Mouse (Mus musculus) stomach, postnatal 0 days (tissue): ENCODE data around the gene Polr2e. TPM values are rescaled to one million over a fixed set of nuclear protein-coding genes. Genes with fewer than 3 reads are reported as not detected.

Experiments used
- ATAC-seq: fragments of 200-750 bp; cut with Nextera tagmentation; 2 replicates; pipeline ENCODE4 v1.8.0; 2017; ENCODE audit not compliant: low FRiP score, low TSS enrichment
- DNase-seq: peaks from one replicate; pipeline ENCODE4 v3.0.0-alpha.2; 2016; ENCODE audit warnings: low spot score
- H3K27ac ChIP-seq: fragments of 300-500 bp; sonication (generic); replicated peaks from 2 replicates; pipeline ENCODE4 v1.5.1; 2014; ENCODE audit warnings: mild to moderate bottlenecking, control low read depth
- H3K27me3 ChIP-seq: fragments of 300-500 bp; sonication (generic); 2 replicates; pipeline ENCODE4 v1.6.1; 2014; ENCODE audit warnings: low read length; ENCODE audit not compliant: control insufficient read depth, insufficient read depth
- H3K36me3 ChIP-seq: fragments of 300-500 bp; sonication (generic); 2 replicates; pipeline ENCODE4 v1.6.1; 2014; ENCODE audit warnings: low read length, mixed read lengths; ENCODE audit not compliant: control insufficient read depth, insufficient read depth
- H3K4me1 ChIP-seq: fragments of 300-500 bp; sonication (generic); replicated peaks from 2 replicates; pipeline ENCODE4 v1.6.1; 2014; ENCODE audit warnings: antibody characterized with exemption; ENCODE audit not compliant: control insufficient read depth, insufficient read depth
- H3K4me2 ChIP-seq: fragments of 300-500 bp; sonication (generic); replicated peaks from 2 replicates; pipeline ENCODE4 v1.6.1; 2014; ENCODE audit warnings: low read depth, mild to moderate bottlenecking, control low read depth, moderate library complexity
- H3K4me3 ChIP-seq: fragments of 300-500 bp; sonication (generic); 2 replicates; pipeline ENCODE4 v1.5.1; 2014; ENCODE audit warnings: low read depth, low read length, control low read depth
- H3K9ac ChIP-seq: fragments of 300-500 bp; sonication (generic); 2 replicates; pipeline ENCODE4 v1.6.1; 2014; ENCODE audit warnings: mild to moderate bottlenecking, low read length, control low read depth, mixed read lengths
- H3K9me3 ChIP-seq: fragments of 300-500 bp; sonication (generic); 2 replicates; pipeline ENCODE4 v1.6.1; 2016; ENCODE audit warnings: low read length; ENCODE audit not compliant: control insufficient read depth
- CTCF ChIP-seq: IDR thresholded peaks from 2 replicates; pipeline ENCODE4 v1.5.1; 2016; ENCODE audit warnings: antibody characterized with exemption, low read depth, mild to moderate bottlenecking, moderate library complexity
- EP300 ChIP-seq: optimal IDR thresholded peaks from 2 replicates; pipeline ENCODE3; 2016; ENCODE audit warnings: antibody characterized with exemption
- WGBS: fragments of 180-500 bp; shearing (Covaris S2); extraction: QIAGEN DNeasy Blood & Tissue Kit; methylation state at CpG from one replicate; pipeline ENCODE4 v1.1.7; 2014; 5-methylcytosine and 5-hydroxymethylcytosine counted together
- polyA plus RNA-seq: library from polyadenylated mRNA; unstranded; fragments of >200 nt; fragmentation: Nextera tagmentation; extraction: Ambion mirVana; gene quantifications from 2 replicates; pipeline ENCODE4 v1.2.1, GENCODE M21; 2015

Gene Polr2e
- polyA plus RNA-seq, 1 experiment from 2014 or later = 122 TPM

DNA sequence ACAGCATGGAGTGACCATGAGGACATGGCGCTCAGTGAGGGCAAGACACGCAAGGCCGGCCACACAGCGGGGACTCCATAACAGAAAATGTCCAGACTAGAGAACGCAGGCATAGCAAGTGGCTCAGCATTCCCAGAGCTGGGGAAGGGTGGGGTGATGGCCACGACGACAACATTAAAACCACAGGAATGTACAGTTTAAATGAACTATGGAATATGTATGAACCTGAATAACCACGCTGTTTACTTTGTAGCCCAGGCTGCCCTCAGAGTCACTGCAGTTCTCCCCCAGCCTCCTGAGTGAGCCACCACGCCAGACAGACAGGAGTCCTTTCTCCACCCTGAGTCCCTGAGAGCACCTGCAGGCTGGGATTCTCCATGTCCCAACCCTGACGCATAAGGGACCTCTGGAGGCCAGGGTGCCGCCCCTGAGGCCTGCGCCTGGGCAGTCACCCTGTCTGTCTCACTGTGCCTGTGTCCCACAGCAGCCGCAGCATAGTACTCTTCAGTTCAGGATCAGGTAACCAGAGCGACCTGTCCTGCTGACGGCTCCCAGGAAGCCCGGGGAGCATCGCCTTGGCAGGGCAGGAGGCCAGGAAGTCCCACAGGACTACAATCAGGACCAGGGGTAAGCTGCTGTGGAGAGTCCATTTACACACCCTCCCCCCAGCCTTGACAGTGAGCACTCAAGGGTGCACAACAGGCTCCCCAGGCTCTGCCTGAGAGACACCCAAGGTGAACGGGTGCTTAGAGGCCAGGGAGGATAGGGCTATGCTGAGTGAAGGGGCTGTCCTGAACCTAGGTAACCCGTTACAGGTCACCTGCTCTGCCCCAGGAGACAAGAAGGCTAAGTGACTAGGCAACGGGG lies 33.3 kb upstream of the Polr2e start:
- no peaks in the 10 kb centered on the region for H3K9me3 ChIP-seq
- DNase-seq = peak; percentile 59
- peaks cover 3% of the 10 kb centered on the region; the same call in 1 of the 2 replicates for H3K36me3 ChIP-seq
- H3K4me1 ChIP-seq = peaks cover 17% of the 10 kb centered on the region
- H3K4me2 ChIP-seq = no peak overlapping the region
- peak overlapping the region; percentile 94 for H3K27ac ChIP-seq
- TF ChIP-seq CTCF (no peak), EP300 (no peak)
- no peak overlapping the region for H3K9ac ChIP-seq
- ATAC-seq = peak; percentile 8
- no peak overlapping the region for H3K4me3 ChIP-seq
- 73% methylated on average over 20 of the region's 20 CpGs for WGBS
- H3K27me3 ChIP-seq = no peaks in the 10 kb centered on the region

DNA sequence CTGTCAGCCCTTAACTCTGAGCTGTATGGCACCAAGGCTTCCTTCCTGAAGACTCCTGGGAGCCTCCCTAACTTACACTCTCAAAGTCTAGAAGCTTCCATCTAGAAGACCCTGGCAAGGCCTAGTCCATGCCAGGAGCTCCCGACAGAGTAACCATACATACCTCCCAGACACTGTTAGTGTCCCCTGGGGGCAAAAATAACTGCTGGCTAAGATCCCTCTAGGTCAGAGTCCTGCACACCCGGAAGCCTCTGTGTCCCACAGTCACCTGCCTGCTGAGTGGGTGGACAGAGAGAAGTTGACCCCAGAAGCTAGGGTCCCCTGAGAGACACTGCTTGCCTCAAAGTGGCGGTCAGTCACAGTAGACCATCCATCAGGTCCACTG lies 31.9 kb upstream of the Polr2e start:
- Histone ChIP-seq H3K4me2 (0 out of 2 replicates have a peak overlapping the region, but pooled peaks have one; percentile 27), H3K27ac (peak overlapping the region; percentile 94), H3K9me3 (no peaks in the 10 kb centered on the region), H3K27me3 (no peaks in the 10 kb centered on the region), H3K36me3 (peaks cover 7% of the 10 kb centered on the region; the same call in 1 of the 2 replicates), H3K4me1 (peaks cover 17% of the 10 kb centered on the region), H3K9ac (peak overlapping the region; percentile 38; the same call in 1 of the 2 replicates), H3K4me3 (no peak overlapping the region)
- DNase-seq (no peak), ATAC-seq (no peak)
- WGBS = 55% methylated on average over 3 of the region's 3 CpGs
- TF ChIP-seq CTCF (no peak; the same call in 1 of the 2 replicates), EP300 (no peak)

DNA sequence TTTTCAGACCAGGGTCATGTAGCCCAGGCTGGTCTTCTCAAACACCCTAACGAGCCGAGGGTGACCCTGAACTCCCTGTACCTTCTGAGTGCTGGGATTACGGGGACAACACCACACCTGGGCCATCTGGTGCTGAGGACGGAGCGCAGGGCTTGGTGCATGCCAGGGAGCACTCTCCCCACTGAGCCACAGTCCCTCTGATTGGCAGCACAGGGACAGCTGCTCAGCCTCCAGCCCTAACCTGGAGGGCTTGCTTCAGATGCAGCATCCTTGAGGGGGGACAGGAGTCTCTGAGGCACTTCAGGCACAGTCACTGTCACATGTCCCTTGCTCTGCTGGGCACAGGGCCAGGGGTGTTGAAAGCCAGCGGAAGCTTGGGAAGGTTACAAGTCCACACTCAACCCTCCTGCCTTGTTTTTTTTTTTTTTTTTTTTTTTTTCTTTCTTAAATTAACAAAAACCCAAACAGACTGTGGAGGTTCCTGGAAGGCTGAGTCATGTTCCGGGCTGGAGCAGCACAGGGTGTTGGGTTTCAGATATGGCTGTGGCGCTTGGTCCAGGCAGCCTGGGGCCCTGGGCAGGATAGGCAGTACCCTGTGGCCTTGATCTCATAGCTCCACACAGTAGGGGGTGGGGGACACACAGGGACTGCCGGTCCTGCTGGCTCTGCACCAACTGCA lies 31.4 kb upstream of the Polr2e start:
- no peaks in the 10 kb centered on the region for H3K9me3 ChIP-seq
- peaks cover 7% of the 10 kb centered on the region; the same call in 1 of the 2 replicates for H3K36me3 ChIP-seq
- H3K9ac ChIP-seq = peak overlapping the region; percentile 38; the same call in 1 of the 2 replicates
- no peaks in the 10 kb centered on the region for H3K27me3 ChIP-seq
- 38% methylated on average over 9 of the region's 9 CpGs for WGBS
- peak overlapping the region; percentile 94 for H3K27ac ChIP-seq
- DNase-seq (peak; percentile 88), ATAC-seq (peak; percentile 82)
- no peak; the same call in 1 of the 2 replicates for TF ChIP-seq CTCF
- peak; percentile 16 for TF ChIP-seq EP300
- H3K4me2 ChIP-seq = 0 out of 2 replicates have a peak overlapping the region, but pooled peaks have one; percentile 27
- no peak overlapping the region for H3K4me3 ChIP-seq
- H3K4me1 ChIP-seq = peaks cover 17% of the 10 kb centered on the region

DNA sequence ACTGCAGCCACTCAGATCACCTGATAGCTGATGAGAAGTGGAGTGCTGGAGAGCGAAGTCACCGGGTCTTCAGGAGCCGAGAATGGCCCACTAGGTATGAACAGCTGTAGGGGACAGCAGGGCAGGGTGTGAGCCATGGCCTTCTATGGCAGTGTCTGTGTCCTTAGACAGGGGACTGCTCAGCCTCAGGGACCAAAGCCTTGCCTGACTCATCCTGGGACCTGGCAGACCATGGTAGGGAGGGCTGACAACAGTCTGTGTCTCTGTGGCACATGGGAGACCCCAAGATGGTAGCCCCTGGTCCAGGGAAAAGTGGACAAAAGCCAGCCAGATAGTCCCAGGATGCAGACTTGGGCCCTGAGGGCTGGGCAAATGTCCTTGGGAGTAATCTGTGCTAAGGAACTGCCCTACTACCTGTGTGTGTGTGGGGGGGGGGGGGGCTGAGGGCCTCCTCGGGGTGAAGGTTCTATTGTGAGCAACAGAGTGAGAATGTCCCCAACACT lies 30.4 kb upstream of the Polr2e start:
- DNase-seq (no peak), ATAC-seq (no peak)
- Histone ChIP-seq H3K27me3 (no peaks in the 10 kb centered on the region), H3K9ac (no peak overlapping the region), H3K4me3 (no peak overlapping the region), H3K27ac (peak overlapping the region; percentile 94; the same call in 1 of the 2 replicates), H3K9me3 (no peaks in the 10 kb centered on the region), H3K4me2 (no peak overlapping the region), H3K4me1 (peaks cover 16% of the 10 kb centered on the region), H3K36me3 (peaks cover 7% of the 10 kb centered on the region; the same call in 1 of the 2 replicates)
- TF ChIP-seq EP300 = no peak
- TF ChIP-seq CTCF = no peak
- 94% methylated on average over 4 of the region's 4 CpGs for WGBS

DNA sequence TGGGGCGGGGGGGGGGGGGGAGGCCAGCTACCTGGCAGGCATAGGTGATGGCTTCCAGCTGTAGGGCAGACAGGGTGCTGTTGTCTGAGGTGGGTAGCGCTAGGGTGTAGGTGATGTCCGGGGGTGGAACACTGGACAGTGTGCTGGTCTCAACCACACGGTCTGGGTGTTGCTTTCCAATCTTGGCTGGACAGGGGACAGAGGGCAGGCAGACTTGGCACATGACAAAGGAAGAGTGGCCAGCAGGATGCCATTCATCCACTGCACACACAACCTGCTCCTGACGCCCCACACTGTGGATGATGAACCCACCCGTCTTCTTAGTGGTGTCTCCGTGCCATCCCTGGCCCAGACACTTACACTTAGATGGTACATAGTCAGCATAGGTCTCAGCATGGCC lies 29.7 kb upstream of the Polr2e start:
- Histone ChIP-seq H3K27me3 (no peaks in the 10 kb centered on the region), H3K9ac (no peak overlapping the region), H3K4me3 (no peak overlapping the region), H3K27ac (no peak overlapping the region), H3K9me3 (no peaks in the 10 kb centered on the region), H3K4me2 (no peak overlapping the region), H3K4me1 (peaks cover 13% of the 10 kb centered on the region), H3K36me3 (peaks cover 9% of the 10 kb centered on the region)
- TF ChIP-seq CTCF = no peak
- TF ChIP-seq EP300 = no peak
- DNase-seq (no peak), ATAC-seq (no peak)
- WGBS = 91% methylated on average over 6 of the region's 7 CpGs
